Mouse (Mus musculus): ENCODE data around the gene Gapdhs. TPM values are rescaled to one million over a fixed set of nuclear protein-coding genes. Genes with fewer than 3 reads are reported as not detected.

Gene Gapdhs
- polyA plus RNA-seq, 1 experiment: not detected

DNA sequence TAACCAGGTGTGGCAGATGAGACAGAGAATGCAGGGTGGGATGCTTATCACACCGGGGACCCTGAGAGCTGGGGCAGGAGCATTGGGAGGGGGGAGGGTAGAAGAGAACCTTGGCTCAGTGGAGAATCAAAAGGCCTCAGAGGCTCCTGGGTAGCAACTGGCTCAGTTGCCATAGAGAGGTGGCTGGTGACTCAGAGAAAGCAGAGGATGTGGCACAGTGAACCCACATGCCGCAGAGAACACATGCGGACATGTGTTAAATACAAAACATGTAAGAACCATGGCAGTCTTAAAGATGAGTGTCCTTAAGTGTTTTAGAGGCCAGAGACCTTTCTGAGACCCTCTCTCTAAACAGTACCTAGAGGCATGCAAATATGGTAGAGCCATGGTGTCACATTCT, 7.3 kb downstream of the Gapdhs start:
- TF ChIP-seq POLR2A (IDR thresholded peaks at IDR 0.05; ENCODE audit: borderline replicate concordance, extremely low read depth, insufficient read depth, insufficient read length, poor library complexity, severe bottlenecking) (no peak), CTCF (IDR thresholded peaks at IDR 0.05; ENCODE audit: borderline replicate concordance, extremely low read depth, insufficient read depth, insufficient read length) (no peak)
- DNase-seq (ENCODE audit: low read depth): no peak

DNA sequence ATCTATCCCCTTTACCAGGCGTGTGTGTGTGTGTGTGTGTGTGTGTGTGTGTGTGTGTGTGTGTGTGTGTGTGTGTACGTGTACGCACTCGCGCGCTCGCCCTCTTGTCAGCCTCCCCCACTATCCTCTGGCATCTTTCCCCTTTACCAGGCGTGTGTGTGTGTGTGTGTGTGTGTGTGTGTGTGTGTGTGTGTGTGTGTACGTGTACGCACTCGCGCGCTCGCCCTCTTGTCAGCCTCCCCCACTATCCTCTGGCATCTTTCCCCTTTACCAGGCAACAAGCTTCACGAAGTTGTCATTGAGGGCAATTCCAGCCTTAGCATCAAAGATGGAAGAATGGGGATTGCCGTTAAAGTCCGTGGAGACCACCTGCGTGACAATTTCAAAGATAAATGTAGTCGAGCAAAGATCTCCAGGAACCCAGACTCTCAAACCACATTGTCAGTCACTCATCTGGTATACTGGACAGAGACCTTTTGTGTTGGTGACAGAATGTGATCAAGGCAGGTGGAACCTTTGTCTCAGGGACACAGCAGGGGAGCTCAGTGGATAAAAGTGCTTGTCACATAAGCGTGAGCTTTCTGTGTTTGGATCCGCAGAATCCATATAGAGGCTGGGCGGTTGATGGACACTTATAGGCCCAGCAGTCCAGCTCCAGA, 13.3 kb downstream of the Gapdhs start:
- DNase-seq (ENCODE audit: low read depth): peak; percentile 61

DNA sequence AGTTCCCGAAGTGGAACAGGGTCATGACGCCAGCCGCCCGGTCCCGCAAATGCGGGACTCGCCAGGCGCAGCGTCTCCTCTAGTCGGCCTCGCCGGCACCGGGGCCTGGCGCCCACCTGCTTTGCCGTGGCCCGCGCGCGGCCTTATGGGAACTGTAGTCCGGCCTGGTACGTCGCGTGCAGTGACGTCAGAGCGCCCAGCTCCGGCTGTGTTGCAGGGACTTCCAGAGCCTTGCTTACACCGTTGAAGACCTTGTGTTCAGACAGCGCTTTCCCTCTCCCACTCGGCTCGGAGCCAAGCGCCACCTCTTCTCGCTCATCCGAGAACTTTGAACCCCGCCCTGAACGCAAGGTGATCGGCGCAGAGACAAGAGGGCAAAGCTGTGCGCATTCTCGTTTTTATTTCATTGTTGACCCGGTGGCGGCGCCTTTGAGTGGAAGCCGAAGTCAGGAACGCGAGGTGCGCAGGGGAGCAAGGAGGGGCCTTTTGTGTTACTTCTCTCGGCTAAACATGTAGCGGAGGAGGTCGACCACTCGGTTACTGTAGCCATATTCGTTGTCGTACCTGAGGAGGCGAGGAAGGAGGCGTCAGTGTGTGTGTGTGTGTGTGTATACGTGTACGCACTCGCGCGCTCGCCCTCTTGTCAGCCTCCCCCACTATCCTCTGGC, 14.0 kb downstream of the Gapdhs start, which contains the start of gene Tmem147:
Gene Tmem147, minus strand, starts transcription at position 145 of the 668 bp plus-strand sequence.
- peak; percentile 99 for DNase-seq (ENCODE audit: low read depth)
- peak; percentile 13; the same call in 1 of the 2 replicates for TF ChIP-seq CTCF (IDR thresholded peaks at IDR 0.05; ENCODE audit: borderline replicate concordance, extremely low read depth, insufficient read depth, insufficient read length)
- TF ChIP-seq POLR2A (IDR thresholded peaks at IDR 0.05; ENCODE audit: borderline replicate concordance, extremely low read depth, insufficient read depth, insufficient read length, poor library complexity, severe bottlenecking): peak; percentile 95

DNA sequence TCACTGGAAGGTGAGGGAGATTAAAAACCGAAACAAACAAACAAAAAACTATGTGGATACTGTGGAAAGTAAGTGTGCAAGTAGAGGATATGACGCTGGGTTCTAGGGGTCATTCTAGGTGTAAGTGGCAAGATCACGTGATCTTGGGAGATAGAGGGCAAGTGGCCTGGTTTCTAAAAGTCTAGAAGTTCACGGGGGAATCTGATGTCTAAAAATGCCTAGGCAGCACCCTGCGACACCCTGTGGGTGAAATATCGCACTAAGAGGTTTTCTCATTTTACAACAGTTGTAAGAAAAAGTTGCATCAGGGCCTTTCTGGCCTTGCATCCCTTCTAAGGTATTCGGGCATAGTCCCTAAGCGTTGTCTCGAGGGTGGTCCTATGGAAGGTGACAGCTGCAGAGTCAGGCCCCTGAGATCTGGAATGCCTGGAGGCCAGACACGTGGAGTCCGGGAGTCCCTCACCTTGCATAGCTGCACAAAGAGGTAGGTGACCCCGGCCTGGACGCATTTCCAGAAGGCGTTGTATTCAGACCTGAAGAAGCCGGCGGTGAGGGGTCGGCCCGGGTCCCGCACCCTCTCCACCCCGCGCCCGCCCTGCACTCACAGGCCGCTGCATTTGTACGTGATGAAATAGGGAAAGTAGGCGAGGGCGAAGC, 14.6 kb downstream of the Gapdhs start:
- DNase-seq (ENCODE audit: low read depth): peak; percentile 1

DNA sequence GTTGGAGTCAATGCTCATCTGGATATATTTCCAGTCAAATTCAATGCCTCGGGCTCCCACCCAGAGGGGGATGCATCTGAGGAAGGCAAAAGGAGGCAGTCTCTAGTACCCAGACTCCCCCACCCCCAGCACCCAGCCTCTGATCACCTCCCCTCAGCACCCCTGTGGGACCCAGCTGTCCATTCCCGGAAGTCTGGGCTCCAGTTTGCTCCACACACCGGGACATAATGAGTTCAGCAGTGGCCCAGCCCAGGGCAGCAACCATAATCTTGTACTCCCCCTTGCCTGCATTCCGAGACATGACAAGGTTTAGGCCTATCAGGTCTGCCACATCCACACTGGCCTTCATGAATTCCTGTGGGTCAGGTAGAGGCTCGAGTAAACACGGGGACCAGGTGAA, 15.3 kb downstream of the Gapdhs start:
- TF ChIP-seq CTCF (IDR thresholded peaks at IDR 0.05; ENCODE audit: borderline replicate concordance, extremely low read depth, insufficient read depth, insufficient read length): no peak
- TF ChIP-seq POLR2A (IDR thresholded peaks at IDR 0.05; ENCODE audit: borderline replicate concordance, extremely low read depth, insufficient read depth, insufficient read length, poor library complexity, severe bottlenecking): no peak
- no peak for DNase-seq (ENCODE audit: low read depth)

More for the DNA sequence above, 14.6 kb downstream of the Gapdhs start:
- no peak for TF ChIP-seq CTCF (IDR thresholded peaks at IDR 0.05; ENCODE audit: borderline replicate concordance, extremely low read depth, insufficient read depth, insufficient read length)
- no peak for TF ChIP-seq POLR2A (IDR thresholded peaks at IDR 0.05; ENCODE audit: borderline replicate concordance, extremely low read depth, insufficient read depth, insufficient read length, poor library complexity, severe bottlenecking)

DNA sequence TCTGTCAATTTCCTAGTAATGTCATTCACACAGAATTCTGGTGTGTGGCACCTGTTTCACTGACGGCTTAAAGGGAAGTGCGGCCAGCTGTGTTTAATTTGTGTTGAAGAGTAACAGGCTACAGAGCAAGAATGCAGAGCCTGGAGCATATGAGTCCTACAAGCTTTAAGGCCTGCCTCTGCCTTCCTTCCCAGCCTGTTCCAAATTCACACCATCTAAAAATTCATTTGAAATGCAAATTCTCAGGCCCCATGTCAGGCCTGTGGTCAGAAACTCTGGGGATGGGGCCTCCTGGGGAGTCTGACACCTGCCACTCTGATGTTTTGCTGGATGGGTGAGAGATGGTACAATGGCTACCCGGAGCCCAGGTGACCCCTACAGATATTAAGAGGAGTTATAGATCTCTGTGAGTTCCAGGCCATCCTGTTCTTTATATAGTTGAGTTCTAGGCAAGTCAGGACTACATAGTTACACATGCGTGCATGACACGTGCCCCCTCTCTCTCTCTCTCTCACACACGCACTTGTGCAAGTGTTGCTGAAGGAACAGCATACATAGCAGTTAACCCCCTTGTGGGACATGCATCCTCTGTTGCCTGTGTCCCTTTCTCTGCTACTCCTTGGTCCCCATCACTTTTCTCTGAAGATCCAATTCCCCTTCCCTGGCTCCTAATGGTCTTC, 20.1 kb downstream of the Gapdhs start:
- no peak for DNase-seq (ENCODE audit: low read depth)
- no peak for TF ChIP-seq POLR2A (IDR thresholded peaks at IDR 0.05; ENCODE audit: borderline replicate concordance, extremely low read depth, insufficient read depth, insufficient read length, poor library complexity, severe bottlenecking)
- no peak for TF ChIP-seq CTCF (IDR thresholded peaks at IDR 0.05; ENCODE audit: borderline replicate concordance, extremely low read depth, insufficient read depth, insufficient read length)

DNA sequence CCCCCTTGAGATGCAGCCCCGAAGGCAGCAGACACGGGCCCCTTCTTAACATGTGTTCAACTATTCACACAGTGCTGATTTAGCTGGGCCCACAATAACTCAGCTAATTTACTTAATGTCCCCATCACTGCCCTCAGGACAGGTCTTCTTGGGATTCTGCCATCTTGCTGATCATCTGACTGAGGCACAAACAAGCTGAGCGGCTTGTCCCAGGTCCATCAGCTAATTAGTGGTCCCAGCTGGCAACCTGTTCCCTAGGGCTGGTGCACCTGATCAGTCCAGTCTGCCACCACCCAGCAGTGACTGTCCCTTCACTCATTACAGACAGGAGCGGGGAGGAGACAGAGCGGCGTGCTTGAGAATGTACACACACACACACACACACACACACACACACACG, 22.2 kb downstream of the Gapdhs start:
- peak; percentile 75 for DNase-seq (ENCODE audit: low read depth)
- TF ChIP-seq CTCF (IDR thresholded peaks at IDR 0.05; ENCODE audit: borderline replicate concordance, extremely low read depth, insufficient read depth, insufficient read length) (no peak), POLR2A (IDR thresholded peaks at IDR 0.05; ENCODE audit: borderline replicate concordance, extremely low read depth, insufficient read depth, insufficient read length, poor library complexity, severe bottlenecking) (no peak)

DNA sequence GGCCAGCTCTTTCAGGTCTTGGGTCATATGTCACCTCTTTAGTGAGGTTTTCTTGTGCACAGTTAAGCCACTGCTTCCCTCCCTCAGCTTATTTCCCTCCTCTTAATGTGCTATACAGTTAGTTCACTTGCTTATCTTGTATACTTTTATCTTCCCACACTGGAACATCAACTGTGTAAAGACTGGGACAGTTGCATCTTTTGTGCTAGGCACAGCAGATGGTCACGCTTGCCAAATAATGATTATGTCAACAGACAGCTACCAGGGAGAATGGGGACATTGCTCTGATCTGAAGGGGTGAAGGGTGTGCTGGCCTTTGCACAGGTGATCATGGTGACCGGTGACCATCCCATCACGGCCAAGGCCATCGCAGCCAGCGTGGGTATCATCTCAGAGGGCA, 23.8 kb downstream of the Gapdhs start:
- no peak for DNase-seq (ENCODE audit: low read depth)
- TF ChIP-seq POLR2A (IDR thresholded peaks at IDR 0.05; ENCODE audit: borderline replicate concordance, extremely low read depth, insufficient read depth, insufficient read length, poor library complexity, severe bottlenecking) (no peak), CTCF (IDR thresholded peaks at IDR 0.05; ENCODE audit: borderline replicate concordance, extremely low read depth, insufficient read depth, insufficient read length) (no peak)

DNA sequence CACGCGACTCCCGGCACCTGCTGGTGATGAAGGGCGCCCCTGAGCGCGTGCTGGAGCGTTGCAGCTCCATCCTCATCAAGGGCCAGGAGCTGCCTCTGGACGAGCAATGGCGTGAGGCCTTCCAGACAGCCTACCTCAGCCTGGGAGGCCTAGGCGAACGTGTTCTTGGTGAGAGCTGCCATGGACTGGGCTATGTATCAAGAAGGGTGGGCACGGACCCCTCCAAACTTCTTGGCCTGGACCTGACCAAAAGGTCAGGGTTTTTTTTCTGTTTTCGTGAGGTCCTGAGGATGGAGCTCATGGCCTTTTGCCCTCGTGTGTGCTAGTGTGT, 25.8 kb downstream of the Gapdhs start:
- TF ChIP-seq POLR2A (IDR thresholded peaks at IDR 0.05; ENCODE audit: borderline replicate concordance, extremely low read depth, insufficient read depth, insufficient read length, poor library complexity, severe bottlenecking) (no peak), CTCF (IDR thresholded peaks at IDR 0.05; ENCODE audit: borderline replicate concordance, extremely low read depth, insufficient read depth, insufficient read length) (no peak)
- no peak for DNase-seq (ENCODE audit: low read depth)

DNA sequence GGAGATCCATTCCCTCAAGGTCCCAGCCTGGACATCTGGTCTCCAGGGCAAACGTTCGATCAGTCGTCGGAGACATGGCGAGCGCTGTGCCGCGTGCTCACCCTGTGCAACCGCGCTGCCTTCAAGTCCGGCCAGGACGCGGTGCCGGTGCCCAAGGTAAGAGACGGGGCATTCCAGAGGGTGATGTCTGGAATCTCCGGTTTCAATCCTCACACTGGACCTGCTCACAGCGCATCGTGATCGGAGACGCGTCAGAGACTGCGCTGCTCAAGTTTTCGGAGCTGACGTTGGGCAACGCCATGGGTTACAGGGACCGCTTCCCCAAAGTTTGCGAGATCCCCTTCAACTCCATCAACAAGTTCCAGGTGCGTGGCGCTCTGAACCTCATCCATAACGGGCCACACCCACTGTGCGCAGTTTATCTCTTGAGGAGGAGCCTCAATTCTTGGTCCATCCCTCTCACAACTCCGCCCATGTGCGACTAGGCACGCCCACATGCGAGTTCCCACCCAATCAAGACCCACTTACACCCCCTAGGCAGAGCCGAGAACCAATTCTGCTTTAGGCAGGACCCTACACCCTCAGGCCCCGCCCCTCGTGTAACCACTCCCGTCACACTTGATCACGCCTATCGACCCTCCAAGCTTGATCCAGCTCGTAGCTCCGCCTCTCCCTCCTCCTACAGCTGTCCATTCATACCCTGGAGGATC, 26.3 kb downstream of the Gapdhs start:
- peak; percentile 94 for DNase-seq (ENCODE audit: low read depth)
- no peak for TF ChIP-seq CTCF (IDR thresholded peaks at IDR 0.05; ENCODE audit: borderline replicate concordance, extremely low read depth, insufficient read depth, insufficient read length)
- no peak for TF ChIP-seq POLR2A (IDR thresholded peaks at IDR 0.05; ENCODE audit: borderline replicate concordance, extremely low read depth, insufficient read depth, insufficient read length, poor library complexity, severe bottlenecking)

DNA sequence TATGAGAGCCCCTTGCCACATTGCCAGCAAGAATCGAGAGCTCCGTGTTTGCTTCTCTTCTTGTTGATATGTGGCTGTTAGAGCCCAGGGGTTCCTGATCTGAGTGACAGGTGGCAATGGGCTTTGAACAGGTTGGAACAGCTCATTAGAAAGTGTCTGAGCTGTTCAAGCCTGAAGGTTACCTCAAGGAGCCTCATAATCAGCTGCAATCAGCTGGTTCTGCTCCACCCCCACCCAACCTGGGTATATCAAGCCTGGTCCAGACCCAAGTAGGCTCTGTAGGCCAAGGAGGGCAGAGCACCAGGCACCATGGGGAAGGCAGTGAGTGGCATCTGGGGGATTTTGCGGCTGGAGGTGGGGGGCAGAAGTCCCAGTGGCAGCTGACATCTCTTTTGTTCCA, 31.5 kb downstream of the Gapdhs start, which contains the start of gene Atp4a:
Gene Atp4a, plus strand, starts transcription at position 268 of the 400 bp plus-strand sequence.
- DNase-seq (ENCODE audit: low read depth): no peak

More for the DNA sequence above, 31.5 kb downstream of the Gapdhs start, which contains the start of gene Atp4a:
- TF ChIP-seq POLR2A (IDR thresholded peaks at IDR 0.05; ENCODE audit: borderline replicate concordance, extremely low read depth, insufficient read depth, insufficient read length, poor library complexity, severe bottlenecking) (no peak), CTCF (IDR thresholded peaks at IDR 0.05; ENCODE audit: borderline replicate concordance, extremely low read depth, insufficient read depth, insufficient read length) (no peak)

All from brain, embryonic 14.5 days (tissue).